Mouse (Mus musculus) lung, adult 2 months (tissue): ENCODE measurements around the gene Unc80. TPM values are rescaled to one million over a fixed set of nuclear protein-coding genes. Genes with fewer than 3 reads are reported as not detected.

ENCODE experiments used
- DNase-seq: peaks from one replicate; pipeline ENCODE4 v3.0.0; 2022
- H3K4me1 ChIP-seq: fragments of 200-500 bp; 2 replicates; pipeline ENCODE4 v1.6.1; 2011; ENCODE audit warnings: low read length; ENCODE audit not compliant: control insufficient read depth, insufficient read depth
- H3K4me3 ChIP-seq: fragments of 200-500 bp; replicated peaks from 2 replicates; pipeline ENCODE3; 2011; ENCODE audit warnings: low read depth, mild to moderate bottlenecking, control low read depth, low read length; ENCODE audit errors: extremely low read depth
- CTCF ChIP-seq: fragments of 200-500 bp; IDR thresholded peaks from 2 replicates; pipeline ENCODE4 v1.5.1; 2011; ENCODE audit warnings: mild to moderate bottlenecking, low read length, control low read depth; ENCODE audit not compliant: insufficient read depth
- POLR2A ChIP-seq: fragments of 200-500 bp; IDR thresholded peaks from 2 replicates; pipeline ENCODE4 v1.6.1; 2011; ENCODE audit warnings: low read depth, mild to moderate bottlenecking, control low read depth, low read length, borderline replicate concordance; ENCODE audit errors: extremely low read depth
- WGBS: fragments of 180-500 bp; shearing (Covaris S2); methylation state at CpG from one replicate; pipeline ENCODE4 v1.1.7; 2018; 5-methylcytosine and 5-hydroxymethylcytosine counted together
- polyA plus RNA-seq: library from polyadenylated mRNA; depleted of rRNA; stranded (reverse); fragments of >200 nt; gene quantifications from 2 replicates; pipeline ENCODE4 v1.2.3, GENCODE M21; 2012; rRNA removed

Unc80 gene
- polyA plus RNA-seq, 1 experiment, result 0.20 TPM

DNA sequence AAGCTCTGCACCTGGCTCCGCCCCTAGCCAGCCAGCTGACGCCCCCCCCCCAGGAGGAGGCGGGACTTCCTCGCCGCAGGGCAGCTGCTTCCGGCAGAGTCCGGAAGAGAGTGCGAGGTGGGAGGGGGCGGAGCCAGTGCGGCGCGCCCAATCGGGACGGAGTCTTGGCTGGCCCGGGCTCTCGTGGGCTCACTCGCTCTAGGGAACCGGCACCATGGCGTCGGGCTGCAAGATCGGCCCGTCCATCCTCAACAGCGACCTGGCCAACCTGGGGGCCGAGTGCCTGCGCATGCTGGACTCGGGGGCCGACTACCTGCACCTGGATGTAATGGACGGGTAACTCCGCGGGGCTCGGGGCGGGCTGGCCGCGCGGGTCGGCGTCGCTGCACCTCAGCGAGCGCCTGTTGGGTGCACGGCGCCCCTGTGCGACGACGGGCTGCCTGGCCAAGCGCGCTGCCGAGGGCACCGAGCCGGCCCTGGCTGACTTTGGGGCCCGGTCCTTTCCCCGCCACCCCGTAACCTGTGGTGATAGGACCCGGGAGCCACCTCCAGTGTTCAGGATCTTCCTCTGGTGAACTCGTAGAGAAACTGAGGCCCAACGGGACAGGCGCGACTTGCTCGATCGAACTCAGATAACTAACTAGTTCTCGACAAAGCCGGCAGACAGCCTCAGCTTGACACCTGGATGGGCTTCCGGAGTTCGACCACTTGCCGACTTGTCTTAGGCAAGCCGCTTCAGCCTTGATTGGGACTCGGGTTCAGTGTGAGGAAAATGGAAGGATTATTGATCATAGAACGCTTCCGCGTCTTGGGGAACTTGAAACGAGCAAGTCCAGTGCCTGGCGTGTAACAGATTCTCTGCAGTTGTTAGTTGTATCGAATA is 232.8 kb downstream of the Unc80 start, which contains the start of gene Rpe:
TSS of gene Rpe (plus strand) at position 139 of the 883 bp plus-strand sequence.
- TF ChIP-seq POLR2A, result peak; percentile 78; the same call in 1 of the 2 replicates
- no peak for TF ChIP-seq CTCF
- Histone ChIP-seq H3K4me1 (peaks cover 5% of the 10 kb centered on the region), H3K4me3 (peak within 1 kb of the TSS; percentile 96)
- peak; percentile 91 for DNase-seq
- under 1% methylated on average over 73 of the region's 73 CpGs for WGBS

DNA sequence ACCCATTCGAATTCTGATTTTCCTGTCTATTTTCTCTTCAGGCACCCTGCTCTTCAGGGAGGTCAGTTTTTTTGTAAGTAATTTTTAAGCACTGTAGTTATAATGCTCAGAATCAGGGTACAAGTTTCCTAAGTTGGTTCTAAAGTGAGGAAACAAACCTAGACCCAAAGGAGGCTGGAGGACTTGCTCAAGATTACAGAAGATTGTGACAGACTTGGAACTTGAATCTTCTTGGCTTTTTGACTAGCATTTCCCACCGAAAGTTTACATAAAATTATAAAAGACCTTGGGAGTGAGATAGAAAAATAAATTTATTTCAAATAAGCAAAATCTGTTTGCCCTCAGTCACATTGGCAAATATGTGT is 233.4 kb downstream of the Unc80 start:
- no peak for TF ChIP-seq POLR2A
- no peak for TF ChIP-seq CTCF
- WGBS, result 16% methylated on average over 2 of the region's 2 CpGs
- DNase-seq, result no peak
- Histone ChIP-seq H3K4me3 (peak overlapping the region; percentile 96), H3K4me1 (peaks cover 5% of the 10 kb centered on the region)

DNA sequence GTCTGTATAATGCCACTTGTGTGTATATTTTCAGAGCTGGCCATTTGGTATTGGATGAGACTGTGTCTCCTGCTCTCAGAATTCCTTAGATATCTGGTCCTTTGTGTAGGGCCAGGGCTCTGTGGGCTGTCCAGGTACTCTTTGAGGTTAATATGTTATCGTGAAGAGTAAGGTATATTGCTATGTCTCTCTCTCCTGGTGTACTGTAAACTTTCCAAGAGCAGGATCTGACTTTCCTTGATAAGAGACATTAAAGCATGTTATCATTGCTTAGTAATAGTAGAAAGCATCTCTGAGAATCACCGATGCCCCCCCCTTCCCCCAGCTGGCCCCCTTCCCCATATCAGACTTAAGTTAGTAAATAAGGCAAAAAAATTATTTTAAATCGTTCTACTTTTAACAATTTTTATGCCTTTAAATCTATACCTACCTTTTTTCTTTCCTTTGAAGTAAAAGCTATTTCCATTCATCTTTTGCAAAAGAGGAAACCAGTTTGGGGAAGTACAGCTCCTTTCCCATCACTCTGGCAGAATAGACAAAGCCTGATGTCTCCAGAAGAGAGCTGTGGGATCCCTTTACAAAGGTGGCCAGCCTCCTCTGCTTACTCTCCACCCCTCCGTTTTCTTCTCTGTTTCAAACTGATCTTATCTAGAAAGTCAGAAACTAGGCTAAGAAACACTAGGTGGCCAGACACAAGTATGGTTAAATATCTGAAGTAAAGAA is 234.6 kb downstream of the Unc80 start:
- peaks cover 5% of the 10 kb centered on the region for H3K4me1 ChIP-seq
- TF ChIP-seq POLR2A (no peak), CTCF (no peak)
- 70% methylated on average over 4 of the region's 4 CpGs for WGBS

DNA sequence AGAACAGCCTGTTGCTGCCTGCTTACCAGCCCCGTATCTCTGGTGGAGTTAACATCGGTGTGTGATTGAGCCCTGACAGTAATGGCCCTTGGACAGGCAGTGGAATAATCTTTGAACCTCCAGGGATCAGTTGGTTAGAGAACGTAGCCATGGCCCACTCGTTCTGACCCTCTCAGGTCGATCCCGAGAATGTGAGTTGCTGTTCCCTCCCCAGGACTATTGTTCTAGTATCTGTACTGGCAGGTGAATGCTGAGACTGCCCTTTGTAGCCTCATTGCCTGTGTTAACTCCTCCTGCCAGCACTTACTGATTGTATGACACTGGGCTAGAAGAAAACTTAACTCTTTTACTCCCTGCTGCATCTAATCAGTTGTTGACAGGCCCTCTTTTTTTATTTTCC is 236.4 kb downstream of the Unc80 start:
- TF ChIP-seq POLR2A, result no peak
- no peak for TF ChIP-seq CTCF
- no peak overlapping the region for H3K4me3 ChIP-seq
- no peak for DNase-seq
- peaks cover 5% of the 10 kb centered on the region for H3K4me1 ChIP-seq
- WGBS, result 75% methylated on average over 6 of the region's 6 CpGs

More for the DNA sequence above, 234.6 kb downstream of the Unc80 start:
- no peak for DNase-seq
- H3K4me3 ChIP-seq, result no peak overlapping the region

DNA sequence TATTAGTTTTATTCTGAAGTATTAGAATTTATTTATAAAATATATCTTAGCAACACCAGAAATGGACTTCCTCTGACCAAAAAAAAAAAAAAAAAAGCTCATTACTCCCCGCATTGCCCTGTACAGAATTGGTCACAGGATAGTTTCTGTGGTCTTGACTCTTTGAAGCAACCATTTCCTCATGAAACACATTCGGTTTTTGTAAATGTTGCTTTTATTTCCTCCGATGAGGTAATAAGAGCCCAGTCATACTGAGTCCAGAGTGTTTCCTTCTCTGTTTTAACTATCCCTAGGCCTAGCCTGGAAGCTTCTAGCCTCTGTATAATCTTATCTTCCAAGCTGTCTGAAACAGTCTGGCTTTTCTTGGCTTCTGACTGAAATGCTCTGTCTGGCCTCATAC is 244.7 kb downstream of the Unc80 start:
- 82% methylated on average over 3 of the region's 3 CpGs for WGBS
- Histone ChIP-seq H3K4me1 (no peaks in the 10 kb centered on the region), H3K4me3 (no peak overlapping the region)
- DNase-seq, result no peak
- TF ChIP-seq CTCF (no peak), POLR2A (no peak)

DNA sequence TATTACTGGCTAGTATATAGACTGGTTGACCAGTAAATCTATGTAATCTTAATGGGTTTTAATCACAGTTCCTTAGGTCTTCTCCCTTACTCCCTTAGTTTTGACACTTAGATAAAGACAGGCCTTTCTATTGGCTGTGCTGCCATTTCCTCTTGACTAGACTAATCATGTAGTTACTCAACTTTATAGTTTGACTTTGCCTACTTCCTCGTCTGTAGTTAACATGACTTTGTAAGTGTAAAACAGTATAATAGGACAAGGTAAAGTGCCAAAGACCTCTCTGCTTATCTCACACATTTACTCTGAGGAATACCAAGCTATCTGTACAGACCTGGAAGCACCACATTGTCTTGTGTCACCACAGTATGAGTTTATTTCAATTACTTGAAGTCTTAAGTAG is 262.4 kb downstream of the Unc80 start:
- DNase-seq, result no peak
- Histone ChIP-seq H3K4me1 (no peaks in the 10 kb centered on the region), H3K4me3 (no peak overlapping the region)
- 50% methylated on average over 1 of the region's 1 CpGs for WGBS
- TF ChIP-seq CTCF, result no peak
- no peak for TF ChIP-seq POLR2A

Other genes with a start within 250 kb of the Unc80 start
- 14.0 and 17.0 TPM in 2 replicates for gene Rpe, start 232.5 kb downstream of the Unc80 start, polyA plus RNA-seq